Mouse (Mus musculus): Measurements from ENCODE around the gene Serpina3k.
"Not testable (repeated sequence)": the region's sequence is repeated elsewhere in the genome, so short reads cannot be mapped to it uniquely, and the experiment has no call there.

Serpina3k gene

GRCm38 (mm10) chr12:104338226-104338625, at the start of gene Serpina3k, which contains the start of gene Serpina3m:
Gene Serpina3k, plus strand, starts transcription at chr12:104338486.
Gene Serpina3m, plus strand, starts transcription at chr12:104338486.
- not testable (repeated sequence) for DNase-seq (ENCODE audit: low spot score)

DNA sequence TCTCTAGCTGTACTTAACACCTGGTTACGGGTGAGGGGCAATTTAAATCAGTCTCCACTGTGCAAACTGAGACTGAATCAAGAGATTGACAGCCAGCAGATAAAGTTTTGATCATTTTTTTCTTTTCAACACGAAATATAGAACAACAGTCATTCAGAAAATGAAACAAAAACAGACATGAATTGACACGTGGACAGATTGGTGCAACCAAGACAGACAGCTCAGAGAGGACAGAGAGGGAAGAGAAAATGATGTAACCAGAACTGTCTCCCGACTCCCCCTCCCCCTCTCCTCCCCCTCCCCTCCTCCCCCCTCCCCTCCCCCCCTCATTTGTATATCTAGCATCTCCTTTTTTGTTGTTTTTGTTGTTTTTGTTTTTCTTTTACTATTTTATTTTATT, 48.4 kb upstream of the Serpina3k start:
- no peak for DNase-seq (ENCODE audit: low spot score)

DNA sequence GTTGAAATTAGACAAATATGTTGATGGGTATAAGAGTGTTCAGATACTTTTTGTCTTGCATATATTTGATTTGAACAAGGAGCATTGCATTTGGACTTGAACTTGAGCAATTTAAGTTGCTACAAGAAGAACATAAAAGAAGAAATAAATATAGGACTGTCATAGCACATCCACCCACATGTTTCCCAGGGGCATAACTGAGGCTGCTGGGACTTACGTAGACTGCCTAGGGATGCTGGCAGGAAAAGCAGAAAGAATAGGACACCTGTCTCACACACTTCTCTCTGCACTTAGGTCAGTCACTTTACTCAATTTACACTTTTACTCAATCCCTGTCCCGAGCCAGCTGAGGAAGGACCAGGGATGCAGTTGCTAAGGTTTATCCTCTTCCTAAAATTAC, 44.3 kb upstream of the Serpina3k start:
- no peak for DNase-seq (ENCODE audit: low spot score)

- DNase-seq (ENCODE audit: low spot score): no peak
Observed at GRCm38 (mm10) chr12:104298049-104298448, 40.2 kb upstream of the Serpina3k start.

DNA sequence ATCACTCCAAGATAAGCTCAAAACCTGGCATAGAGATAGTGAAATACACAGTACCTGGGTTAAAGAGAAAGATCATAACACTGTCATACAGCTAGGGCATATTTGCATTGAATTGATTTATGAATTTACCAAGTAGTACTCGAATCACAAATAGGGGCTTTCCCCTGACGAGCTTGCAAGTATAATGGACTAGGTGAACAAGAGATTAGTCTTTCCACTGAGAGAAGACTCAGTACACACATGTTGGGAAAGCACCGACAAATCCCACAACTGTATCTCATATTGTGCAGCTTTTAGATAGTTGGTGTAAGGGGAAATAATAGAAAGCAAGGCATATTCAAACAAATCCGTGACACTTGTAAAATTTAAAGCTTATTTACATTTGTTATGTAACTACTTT, 32.3 kb upstream of the Serpina3k start:
- DNase-seq (ENCODE audit: low spot score): no peak

- no peak for DNase-seq (ENCODE audit: low spot score)
Observed at GRCm38 (mm10) chr12:104314253-104314652, 24.0 kb upstream of the Serpina3k start, which contains the start of gene Serpina3j. Gene Serpina3j, plus strand, starts transcription at chr12:104314553.

DNA sequence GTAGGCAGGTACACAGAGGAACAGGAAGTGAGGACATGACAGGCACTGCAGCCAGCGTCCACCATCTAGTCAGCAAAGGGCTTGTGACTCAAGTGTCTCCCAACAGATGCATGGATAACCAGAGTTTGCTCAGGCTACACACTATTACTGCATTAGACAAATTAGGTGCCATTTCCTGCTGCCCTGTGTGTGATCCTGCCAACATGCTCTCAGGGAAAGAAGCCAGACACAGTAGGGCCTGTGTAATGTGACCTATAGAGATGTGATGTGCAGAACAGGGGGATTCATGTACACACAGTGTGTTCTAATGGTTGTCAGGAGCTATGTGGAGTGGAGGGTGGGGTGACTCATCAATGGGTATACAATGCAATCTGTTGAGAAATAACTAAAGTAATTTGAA, 15.8 kb upstream of the Serpina3k start:
- DNase-seq (ENCODE audit: low spot score): no peak

DNA sequence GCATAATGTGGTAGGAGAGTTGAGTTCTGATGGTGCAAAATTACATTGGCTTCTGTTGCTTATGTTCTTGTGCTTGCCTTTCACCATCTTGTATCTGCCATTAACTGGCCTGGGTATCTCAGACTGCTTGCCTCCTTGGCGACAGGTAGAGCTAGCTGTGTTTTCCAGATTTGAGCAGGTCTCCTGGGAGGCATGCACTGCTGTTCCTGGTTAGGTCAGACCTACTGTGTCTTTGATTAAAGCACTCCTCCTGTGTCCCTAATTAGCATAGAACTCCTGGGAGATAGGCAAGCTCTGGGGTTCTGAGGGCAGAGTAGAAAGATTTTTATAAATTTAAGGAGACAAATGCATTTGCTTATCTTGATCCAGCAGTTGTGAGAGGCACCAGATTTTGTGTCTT, 6.6 kb upstream of the Serpina3k start:
- DNase-seq (ENCODE audit: low spot score): no peak

- not testable (repeated sequence) for DNase-seq (ENCODE audit: low spot score)
Observed at GRCm38 (mm10) chr12:104336873-104337272, 1.4 kb upstream of the Serpina3k start.

- DNase-seq (ENCODE audit: low spot score): no peak
Observed at GRCm38 (mm10) chr12:104338705-104339104, 419 bp downstream of the Serpina3k start.

DNA sequence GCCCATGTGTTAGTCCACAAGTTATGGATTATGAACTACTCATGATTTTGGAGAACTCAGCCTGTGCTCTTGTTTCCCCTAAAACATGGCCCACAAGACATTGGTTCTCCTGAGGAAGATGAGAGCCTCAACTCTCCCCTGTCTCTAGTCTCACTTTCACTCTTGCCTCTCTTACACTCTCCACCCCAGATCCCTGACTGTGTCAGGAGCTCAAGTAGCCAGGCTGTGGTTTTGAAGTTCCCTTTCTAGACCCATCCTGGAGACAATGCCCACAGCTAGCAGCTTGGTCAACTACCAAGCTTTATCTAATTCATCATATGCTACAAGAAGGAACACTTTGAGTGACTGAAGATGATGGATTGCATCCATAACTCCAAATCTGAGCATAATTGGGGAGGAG, 4.2 kb downstream of the Serpina3k start:
- not testable (repeated sequence) for DNase-seq (ENCODE audit: low spot score)

GRCm38 (mm10) chr12:104345181-104345580, 6.9 kb downstream of the Serpina3k start:
- DNase-seq (ENCODE audit: low spot score): no peak

DNA sequence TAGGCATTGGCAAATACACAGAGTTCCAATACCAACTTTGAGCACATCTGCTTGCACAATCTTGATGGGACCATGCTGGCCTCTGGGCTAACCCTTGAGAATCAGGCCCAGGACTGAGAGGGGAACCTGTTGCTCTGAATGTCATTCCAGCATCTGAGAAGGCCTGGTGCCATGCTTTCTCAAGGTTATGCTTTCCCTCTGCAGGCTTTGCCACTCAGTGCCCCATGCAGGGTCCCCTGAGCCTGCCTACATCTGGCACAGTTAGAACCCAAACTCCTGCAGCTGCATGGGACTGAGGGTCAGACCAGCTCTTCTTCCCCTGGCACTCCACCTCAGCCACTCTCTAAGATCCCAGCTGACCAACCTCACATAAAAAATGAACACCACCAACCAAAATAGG, 7.4 kb downstream of the Serpina3k start:
- no peak for DNase-seq (ENCODE audit: low spot score)

DNA sequence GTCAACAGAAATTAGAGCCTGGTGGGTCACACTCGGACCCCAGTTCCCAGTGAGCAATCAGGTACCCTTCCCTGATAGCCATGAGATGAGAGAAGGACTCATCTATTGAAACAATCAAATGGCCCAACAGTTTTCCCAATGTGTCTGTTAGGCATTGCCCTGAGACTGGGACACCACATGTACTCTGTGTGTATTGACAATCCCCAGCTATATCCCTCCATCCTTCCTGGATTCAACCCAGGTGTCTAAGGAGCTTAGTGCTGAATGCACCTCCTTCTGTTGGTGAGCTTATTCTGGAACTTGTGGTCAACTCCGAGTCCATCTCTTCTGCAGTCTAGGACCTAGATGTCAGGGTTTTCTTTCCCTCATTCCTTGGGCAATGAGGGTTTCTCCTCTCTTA, 8.8 kb downstream of the Serpina3k start:
- DNase-seq (ENCODE audit: low spot score): no peak

- DNase-seq (ENCODE audit: low spot score): peak; percentile 5
Observed at GRCm38 (mm10) chr12:104351812-104352211, 13.5 kb downstream of the Serpina3k start.

DNA sequence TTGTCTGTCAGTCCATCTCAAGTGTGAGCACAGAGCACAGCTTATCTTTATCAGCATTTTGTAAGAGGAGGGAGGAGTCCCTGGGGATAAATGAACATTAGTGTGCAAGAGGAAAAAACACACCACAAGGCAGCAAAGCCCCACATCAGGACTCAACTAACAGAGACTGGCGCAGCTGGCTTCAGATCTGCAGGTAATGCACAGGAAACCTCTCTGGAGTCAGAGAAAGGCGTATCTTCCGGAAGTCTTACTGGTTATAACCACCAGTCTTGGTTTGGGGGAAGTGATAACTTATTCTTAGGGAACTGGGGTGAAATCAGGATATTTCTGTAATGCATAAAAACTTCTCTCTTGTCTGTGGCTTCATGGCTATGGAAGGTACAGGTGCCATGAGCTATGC, 17.7 kb downstream of the Serpina3k start:
- DNase-seq (ENCODE audit: low spot score): no peak

DNA sequence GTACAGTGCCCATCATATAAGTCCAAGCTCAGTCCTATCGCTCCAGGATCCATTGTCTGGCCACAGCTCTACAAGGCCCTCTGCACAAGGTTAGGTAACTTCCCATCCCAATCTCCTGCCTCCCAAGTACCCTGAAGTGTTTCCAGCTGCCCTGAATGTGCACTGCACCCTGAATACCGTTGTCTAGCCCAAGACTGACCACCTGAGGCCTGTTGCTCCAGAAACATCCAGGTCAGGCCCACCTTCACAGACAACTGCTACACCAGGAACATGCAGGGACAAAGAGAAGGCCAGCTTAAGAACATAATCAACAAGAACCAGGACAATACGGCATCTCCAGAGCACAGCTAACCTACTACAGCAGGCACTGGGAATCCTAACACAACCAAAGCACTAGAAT, 31.7 kb downstream of the Serpina3k start:
- no peak for DNase-seq (ENCODE audit: low spot score)

DNA sequence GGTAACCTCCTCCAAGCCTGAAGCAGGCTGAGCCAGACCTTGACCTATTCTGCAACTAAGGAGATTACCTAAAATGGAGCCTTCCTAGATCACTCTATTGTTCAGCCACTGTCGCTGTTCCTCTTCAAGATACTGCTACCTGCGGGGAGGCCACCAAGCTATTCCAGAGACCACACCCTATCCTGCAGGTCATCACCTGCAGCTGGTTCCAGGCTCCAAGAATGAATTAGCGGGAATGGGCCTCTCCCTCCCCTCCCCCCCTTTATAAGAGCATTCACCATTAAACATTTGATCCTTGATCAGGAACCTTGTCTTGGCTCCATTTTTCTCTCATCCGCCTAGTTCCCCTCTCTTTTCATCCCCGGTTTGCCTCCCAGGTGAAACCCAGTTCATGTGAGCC, 38.9 kb downstream of the Serpina3k start:
- DNase-seq (ENCODE audit: low spot score): not testable (repeated sequence)

GRCm38 (mm10) chr12:104378351-104378750, 40.1 kb downstream of the Serpina3k start:
- not testable (repeated sequence) for DNase-seq (ENCODE audit: low spot score)

DNA sequence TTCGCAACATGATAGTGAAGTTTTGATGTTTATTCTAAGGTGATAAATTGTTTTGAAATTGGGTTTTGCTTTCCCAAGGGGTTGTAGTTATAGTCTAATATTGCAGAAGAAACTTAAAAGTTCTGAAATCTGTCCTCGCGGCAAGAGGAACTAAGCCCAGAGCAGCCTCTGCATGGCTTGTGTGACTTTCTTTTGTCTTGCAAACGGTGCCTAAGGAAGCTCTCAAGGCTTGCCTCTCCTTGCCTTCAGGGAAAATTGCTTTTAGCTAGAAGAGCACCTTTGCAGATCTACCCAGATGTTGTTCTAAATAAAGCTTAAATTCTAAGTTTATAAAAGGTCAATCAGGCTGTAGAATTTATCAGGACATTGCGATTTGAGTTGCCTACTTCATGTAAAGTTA, 40.5 kb downstream of the Serpina3k start:
- DNase-seq (ENCODE audit: low spot score): not testable (repeated sequence)

DNA sequence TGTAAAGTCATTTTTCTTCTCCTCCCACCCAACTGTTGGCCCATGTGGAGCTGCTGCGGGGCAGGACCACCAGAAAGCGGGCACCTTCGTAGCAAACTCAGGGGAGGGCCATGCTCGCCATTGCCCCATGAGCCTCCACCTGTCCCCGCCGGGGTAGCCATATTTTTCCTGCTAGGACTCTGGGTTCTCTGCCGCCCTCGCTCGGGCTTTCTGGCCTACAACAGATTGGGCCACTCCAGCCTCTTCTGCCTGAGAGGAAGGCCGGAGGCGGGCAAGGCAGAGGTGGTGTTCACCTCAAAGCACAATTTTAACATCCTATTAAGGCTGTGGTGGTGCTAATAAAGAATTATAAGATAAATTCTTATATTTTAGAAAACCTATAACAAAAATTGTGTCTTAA, 41.6 kb downstream of the Serpina3k start:
- no peak for DNase-seq (ENCODE audit: low spot score)

- not testable (repeated sequence) for DNase-seq (ENCODE audit: low spot score)
Observed at GRCm38 (mm10) chr12:104381071-104381604, 42.9 kb downstream of the Serpina3k start.

- DNase-seq (ENCODE audit: low spot score): not testable (repeated sequence)
Observed at GRCm38 (mm10) chr12:104385987-104386386, 47.7 kb downstream of the Serpina3k start.

DNA sequence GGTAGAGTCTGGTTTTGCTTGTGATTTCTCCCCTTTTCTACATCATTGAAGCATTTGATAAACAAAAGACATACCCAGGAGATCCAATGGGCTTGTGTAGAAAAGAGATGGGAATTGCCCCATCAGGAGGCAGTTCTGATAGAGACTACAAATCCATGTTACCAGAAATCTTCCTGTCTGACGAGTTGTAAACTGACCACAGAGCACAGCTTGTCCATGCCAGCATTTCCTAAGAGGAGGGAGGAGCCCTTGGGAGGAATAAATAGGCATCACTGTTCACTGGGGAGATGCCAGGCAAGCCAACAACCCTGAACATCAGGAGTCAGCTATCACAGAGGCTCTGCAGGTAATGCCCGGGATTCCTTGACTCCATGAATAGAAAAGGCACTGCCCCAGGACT, 48.6 kb downstream of the Serpina3k start:
- not testable (repeated sequence) for DNase-seq (ENCODE audit: low spot score)

Measured in lung, postnatal 25 days (tissue).